Mouse (Mus musculus): ENCODE data around the gene Hist1h2af. TPM values are rescaled to one million over a fixed set of nuclear protein-coding genes. Genes with fewer than 3 reads are reported as not detected.

Gene Hist1h2af
- polyA plus RNA-seq (2015; fragmentation: Nextera tagmentation; extraction: Ambion mirVana), result 40.9 and 45.6 TPM in 2 replicates

DNA sequence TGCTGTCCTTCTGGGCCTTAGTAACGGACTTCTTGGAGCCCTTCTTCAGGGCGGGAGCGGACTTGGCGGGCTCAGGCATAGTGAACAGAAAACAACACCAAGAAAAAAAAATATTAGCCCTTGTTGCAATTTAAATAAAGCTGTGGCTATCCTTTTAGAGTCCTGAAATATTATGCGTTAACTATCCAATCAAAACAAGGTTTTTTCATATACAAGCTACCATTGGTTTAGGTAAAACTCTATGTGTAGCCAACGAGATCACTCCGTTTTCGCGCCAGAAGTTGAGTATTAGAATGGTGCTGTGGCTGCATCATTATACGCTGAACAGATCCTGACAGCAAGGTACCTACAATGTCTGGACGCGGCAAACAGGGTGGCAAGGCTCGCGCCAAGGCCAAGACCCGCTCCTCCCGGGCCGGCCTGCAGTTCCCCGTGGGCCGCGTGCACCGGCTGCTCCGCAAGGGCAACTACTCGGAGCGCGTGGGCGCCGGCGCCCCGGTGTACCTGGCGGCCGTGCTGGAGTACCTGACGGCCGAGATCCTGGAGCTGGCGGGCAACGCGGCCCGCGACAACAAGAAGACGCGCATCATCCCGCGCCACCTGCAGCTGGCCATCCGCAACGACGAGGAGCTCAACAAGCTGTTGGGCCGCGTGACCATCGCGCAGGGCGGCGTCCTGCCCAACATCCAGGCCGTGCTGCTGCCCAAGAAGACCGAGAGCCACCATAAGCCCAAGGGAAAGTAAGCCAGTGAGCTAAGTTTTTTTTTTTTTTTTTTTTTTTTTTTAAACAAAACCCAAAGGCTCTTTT, at the start of gene Hist1h2af:
Gene Hist1h2af (plus strand): TSS at position 347 of the 808 bp plus-strand sequence.

DNA sequence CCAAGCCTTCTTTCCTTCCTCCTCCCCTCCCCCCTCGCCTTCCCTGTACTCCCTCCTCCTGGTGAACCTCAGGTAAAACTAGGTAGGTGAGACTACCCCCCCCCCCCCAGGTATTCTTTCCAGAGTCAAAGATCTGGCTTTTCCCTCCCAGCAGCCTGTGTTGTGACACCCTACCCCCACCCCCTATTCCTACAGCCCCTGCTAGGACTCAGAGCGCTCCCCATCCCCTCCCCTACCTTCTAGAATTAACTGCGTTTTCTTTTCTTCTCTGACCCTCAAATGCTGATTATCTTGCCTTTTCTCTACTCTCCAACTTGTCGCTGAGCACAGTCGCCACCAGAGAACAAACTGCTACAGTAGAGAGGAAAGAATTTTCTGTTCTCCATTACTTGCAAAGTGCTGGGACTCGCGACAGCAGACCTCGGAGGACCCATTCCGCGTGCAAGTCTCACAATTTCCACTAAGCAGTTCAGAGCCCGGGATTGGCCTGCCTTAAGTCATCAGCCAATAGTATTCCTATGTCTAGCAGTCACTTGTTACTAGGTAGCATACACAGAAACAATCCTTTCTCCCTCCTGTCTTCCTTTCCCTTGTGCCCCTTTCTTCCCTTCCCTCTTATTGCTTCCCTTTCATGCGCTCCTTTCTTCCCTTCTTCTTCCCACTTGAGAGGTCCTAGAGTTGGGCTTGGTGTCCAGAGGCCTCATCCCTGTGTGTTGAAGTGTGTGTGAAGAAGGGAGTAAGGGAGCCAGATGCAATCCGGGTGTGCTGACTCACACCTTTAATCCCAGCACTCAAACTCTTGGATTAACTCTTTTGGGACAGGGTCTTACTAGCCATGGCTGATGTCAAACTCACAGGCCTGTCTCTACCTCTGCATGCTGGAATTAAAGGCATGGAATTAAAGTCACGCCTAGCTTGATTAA, 45.0 kb upstream of the Hist1h2af start, which contains the start of gene Btn2a2:
Gene Btn2a2 (minus strand): TSS at position 458 of the 923 bp plus-strand sequence.

DNA sequence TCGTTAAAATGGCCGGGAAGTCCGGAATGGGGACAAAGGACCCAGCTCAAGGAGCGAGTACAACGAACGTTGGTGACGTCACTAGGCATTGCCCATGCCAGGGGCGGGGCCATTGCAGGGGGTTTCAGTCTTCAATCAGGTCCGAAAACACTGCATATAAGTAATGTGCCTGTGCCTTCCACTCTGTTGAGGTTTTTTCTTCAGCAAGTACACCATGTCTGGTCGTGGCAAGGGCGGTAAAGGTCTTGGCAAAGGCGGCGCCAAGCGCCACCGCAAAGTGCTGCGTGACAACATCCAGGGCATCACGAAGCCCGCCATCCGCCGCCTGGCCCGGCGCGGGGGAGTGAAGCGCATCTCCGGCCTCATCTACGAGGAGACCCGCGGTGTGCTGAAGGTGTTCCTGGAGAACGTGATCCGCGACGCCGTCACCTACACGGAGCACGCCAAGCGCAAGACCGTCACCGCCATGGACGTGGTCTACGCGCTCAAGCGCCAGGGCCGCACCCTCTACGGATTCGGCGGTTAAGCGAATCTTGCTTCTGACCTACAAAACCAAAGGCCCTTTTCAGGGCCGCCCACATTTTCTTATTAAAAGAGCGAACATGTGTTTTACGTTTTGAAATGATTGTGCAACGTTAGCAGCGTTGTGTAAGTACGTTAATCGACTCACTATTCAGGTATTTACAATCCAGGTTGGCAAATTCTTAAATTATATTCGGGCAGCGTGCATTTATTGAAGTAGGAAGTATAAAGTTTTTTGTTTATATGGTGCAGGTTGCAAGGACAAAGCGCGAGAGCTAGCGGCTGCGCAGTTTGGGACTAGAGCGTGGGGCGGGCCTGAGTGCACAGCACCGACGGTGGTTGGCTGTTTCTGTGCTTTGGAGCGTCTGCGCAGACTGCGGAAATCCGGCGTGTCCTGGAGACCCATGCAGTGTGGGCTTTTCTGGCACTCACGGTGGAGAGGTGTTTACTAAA, 2.5 kb upstream of the Hist1h2af start, which contains the start of gene Hist1h4h:
Gene Hist1h4h (plus strand): TSS at position 150 of the 975 bp plus-strand sequence.

DNA sequence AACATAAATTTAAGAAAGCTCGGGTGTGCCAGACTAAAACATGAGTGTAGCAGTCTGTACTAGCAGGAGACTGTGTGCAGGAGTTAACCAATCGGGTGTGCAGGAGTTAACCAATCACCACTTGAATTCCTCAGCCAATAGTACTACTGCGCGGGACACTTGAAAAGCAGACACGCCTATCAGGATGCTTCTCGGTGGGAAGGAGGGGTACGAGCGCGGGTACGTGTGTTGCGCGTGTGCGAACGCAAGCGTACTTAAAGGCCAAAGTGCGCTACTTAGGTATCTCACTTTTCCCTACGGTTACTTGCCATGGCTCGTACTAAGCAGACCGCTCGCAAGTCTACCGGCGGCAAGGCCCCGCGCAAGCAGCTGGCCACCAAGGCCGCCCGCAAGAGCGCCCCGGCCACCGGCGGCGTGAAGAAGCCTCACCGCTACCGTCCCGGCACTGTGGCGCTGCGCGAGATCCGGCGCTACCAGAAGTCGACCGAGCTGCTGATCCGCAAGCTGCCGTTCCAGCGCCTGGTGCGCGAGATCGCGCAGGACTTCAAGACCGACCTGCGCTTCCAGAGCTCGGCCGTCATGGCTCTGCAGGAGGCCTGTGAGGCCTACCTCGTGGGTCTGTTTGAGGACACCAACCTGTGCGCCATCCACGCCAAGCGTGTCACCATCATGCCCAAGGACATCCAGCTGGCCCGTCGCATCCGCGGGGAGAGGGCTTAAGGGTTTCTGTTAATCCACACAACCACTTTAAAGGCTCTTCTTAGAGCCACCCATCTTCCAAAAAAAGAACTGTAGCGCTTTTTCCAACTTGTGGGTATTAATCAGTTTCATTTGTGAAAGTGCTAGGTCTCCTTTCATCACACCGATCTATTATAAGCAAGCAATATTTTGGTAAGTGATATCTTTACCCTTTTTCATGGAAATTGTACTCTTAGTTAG, 1.7 kb downstream of the Hist1h2af start, which contains the start of gene Hist1h3g:
Gene Hist1h3g (plus strand): TSS at position 286 of the 939 bp plus-strand sequence.

DNA sequence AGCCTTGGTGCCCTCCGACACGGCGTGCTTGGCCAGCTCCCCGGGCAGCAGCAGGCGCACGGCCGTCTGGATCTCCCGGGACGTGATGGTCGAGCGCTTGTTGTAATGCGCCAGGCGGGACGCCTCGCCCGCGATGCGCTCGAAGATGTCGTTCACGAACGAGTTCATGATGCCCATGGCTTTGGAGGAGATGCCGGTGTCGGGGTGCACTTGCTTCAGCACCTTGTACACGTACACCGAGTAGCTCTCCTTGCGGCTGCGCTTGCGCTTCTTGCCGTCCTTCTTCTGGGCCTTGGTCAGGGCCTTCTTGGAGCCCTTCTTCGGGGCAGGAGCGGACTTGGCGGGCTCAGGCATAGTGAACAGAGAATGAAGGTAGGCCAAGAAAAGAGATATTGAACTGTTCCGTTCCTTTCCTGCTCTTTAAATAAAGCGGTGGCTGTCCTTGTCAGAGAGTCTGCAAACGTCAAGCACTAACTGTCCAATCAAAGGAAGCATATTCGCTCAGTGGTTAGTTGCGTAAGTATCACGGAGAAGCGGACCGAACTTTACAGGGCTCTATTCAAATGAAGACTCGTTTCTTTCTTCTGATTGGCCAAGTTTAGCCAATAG, 9.4 kb downstream of the Hist1h2af start, which contains the start of gene Hist1h2bh:
Gene Hist1h2bh (minus strand): TSS at position 394 of the 609 bp plus-strand sequence.

DNA sequence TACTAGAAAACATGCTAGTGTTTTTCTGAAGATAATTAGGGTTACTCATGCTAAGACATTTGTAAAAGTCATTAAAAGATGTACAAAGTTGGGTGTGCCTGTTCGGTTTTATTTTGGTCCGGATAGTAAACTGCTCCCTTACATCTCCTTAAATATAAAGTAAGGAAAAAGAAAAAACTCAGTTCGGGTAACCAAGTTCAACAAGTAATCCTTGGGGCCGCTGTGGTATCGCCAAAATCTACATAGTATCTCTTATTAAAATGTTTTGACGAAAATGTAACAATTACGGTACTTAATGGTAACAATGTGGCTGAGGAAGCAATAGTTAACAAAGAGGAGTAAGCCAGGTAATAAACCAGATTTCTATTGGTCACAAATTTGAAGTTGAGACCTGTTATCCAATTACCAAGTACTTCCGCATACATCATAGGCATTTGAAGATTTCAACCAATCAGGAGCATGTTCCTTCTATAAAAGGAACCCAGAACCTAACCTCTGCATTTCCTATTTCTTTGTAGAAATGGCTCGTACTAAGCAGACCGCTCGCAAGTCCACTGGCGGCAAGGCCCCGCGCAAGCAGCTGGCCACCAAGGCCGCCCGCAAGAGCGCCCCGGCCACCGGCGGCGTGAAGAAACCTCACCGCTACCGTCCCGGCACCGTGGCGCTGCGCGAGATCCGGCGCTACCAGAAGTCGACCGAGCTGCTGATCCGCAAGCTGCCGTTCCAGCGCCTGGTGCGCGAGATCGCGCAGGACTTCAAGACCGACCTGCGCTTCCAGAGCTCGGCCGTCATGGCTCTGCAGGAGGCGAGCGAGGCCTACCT, 10.5 kb downstream of the Hist1h2af start, which contains the start of gene Hist1h3f:
Gene Hist1h3f (plus strand): TSS at position 88 of the 822 bp plus-strand sequence.

DNA sequence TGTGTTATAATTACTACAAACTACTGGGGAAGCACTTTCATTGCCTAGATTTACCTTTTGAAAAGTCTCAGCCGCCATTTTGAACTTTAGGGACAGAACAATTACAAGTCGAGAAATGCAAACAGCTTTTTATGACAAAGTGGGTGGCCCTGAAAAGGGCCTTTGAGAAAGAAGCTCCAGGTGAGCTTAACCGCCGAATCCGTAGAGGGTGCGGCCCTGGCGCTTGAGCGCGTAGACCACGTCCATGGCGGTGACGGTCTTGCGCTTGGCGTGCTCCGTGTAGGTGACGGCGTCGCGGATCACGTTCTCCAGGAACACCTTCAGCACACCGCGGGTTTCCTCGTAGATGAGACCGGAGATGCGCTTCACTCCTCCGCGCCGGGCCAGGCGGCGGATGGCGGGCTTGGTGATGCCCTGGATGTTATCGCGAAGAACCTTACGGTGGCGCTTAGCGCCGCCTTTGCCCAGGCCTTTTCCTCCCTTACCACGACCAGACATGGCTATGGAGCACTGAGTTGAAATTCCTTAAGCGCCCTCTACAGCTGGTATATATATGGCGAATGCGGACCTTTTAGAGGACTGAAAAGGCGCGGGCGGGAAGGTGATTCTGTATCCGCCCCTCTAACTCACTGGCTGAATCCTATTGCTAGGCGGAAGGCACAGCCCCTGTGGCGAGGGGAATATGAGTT, 17.6 kb downstream of the Hist1h2af start, which contains the start of gene Hist1h4f:
Gene Hist1h4f (minus strand): TSS at position 503 of the 689 bp plus-strand sequence.

DNA sequence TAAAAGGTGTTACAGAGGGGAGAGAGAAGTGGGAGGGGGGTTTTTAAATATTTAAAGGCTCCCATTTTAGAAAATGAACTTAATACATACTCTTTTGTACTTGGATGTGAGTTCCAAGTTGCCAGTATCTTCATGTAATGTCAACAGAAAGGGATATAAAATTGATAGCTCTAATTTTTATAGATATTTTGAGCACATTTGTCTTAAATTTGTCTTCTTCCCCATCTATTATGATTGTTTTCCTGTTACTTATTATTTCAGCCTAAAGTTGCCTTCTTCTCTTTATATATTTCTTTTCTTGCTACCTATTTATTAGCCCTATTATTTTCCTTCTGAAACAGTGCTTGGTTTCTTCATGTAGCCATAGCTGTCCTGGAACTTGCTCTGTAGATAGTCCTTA, 19.3 kb downstream of the Hist1h2af start, which contains the start of gene Hist1h1d:
Gene Hist1h1d (plus strand): TSS at position 301 of the 400 bp plus-strand sequence.

DNA sequence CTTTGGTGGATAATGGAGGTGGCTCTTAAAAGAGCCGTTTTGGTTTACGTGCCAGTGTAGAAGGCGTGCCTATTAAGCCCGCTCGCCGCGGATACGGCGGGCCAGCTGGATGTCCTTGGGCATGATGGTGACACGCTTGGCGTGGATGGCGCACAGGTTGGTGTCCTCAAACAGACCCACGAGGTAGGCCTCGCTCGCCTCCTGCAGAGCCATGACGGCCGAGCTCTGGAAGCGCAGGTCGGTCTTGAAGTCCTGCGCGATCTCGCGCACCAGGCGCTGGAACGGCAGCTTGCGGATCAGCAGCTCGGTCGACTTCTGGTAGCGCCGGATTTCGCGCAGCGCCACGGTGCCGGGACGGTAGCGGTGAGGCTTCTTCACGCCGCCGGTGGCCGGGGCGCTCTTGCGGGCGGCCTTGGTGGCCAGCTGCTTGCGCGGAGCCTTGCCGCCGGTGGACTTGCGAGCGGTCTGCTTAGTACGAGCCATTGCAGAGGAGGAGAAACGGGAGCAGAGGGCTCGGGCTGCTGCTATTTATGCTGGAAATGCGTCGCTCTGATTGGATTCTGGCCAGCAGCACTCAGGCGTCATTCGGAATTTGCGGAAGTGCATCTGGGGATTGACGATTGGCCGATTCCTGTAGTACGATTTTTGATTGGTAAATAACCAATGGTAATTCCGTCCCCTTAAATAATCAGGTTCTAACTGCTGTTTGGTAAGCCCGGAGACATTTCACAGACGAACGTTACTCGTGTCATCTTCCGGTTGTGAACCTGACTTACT, 28.4 kb downstream of the Hist1h2af start, which contains the start of gene Hist1h3e:
Gene Hist1h3e (minus strand): TSS at position 487 of the 777 bp plus-strand sequence.

DNA sequence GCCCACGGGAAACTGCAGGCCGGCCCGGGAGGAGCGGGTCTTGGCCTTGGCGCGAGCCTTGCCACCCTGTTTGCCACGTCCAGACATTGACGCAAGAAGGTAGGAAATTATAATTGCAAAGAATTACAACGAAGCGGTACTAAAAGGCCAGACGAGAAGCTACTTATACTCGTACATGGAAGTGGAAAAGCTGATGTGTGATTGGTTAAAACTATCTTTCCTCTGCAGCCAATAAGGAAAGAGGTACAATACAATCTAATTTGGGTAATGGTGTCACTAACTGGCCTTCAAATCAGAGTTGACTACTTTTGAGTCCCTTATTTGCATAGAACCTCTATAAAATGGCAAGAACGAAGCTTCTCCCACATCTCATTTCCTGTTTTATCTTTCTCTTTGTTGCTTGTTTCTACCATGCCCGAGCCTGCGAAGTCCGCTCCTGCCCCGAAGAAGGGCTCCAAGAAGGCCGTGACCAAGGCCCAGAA, 37.4 kb downstream of the Hist1h2af start, which contains the start of the genes Hist1h2ae and Hist1h2bg:
Gene Hist1h2ae (minus strand): TSS at position 199 of the 482 bp plus-strand sequence.
Gene Hist1h2bg (plus strand): TSS at position 375 of the 482 bp plus-strand sequence.

DNA sequence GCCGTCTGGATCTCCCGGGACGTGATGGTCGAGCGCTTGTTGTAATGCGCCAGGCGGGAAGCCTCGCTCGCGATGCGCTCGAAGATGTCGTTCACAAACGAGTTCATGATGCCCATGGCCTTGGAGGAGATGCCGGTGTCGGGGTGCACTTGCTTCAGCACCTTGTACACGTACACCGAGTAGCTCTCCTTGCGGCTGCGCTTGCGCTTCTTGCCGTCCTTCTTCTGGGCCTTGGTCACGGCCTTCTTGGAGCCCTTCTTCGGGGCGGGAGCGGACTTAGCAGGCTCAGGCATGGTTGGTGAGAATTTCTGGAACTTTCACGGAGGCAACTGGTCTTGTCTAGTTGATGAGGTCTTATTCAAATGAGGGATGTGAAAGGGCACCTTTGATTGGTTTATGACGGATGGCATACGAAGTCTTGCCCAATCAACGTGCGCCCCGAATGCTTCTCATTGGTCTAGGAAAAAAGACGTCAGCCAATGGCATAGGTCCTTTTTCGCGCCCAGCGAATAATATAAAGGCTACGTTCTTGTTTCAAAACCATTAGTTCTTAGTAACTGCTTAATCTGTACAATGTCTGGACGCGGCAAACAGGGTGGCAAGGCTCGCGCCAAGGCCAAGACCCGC, 40.3 kb downstream of the Hist1h2af start, which contains the start of the genes Hist1h2bf and Hist1h2ad:
Gene Hist1h2bf (minus strand): TSS at position 299 of the 627 bp plus-strand sequence.
Gene Hist1h2ad (plus strand): TSS at position 484 of the 627 bp plus-strand sequence.

DNA sequence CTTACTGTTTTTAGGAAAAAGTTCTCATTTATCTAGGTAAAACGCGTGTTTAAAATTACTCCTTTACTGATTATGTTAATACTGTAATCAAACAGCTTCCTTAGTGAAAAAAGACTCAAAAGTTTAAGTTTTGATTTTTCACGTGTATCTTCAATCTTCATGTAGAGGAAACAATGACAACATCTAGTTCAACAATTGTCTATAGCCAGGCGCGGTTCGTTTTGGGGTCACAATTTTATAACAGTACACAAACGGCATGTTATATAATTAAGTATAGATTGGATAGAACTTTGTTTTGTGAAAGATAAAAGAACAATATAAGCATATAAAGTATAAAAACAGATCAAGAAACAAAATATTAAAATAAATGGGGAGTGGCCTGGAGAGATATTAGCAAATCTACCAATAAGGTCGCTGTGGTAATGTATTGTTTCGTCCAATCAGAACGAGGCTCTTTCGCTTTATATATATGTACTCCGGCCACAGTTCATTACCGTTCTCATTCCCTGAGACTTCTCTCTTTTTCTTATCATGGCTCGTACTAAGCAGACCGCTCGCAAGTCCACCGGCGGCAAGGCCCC, 41.7 kb downstream of the Hist1h2af start, which contains the start of gene Hist1h3d:
Gene Hist1h3d (plus strand): TSS at position 493 of the 581 bp plus-strand sequence.

DNA sequence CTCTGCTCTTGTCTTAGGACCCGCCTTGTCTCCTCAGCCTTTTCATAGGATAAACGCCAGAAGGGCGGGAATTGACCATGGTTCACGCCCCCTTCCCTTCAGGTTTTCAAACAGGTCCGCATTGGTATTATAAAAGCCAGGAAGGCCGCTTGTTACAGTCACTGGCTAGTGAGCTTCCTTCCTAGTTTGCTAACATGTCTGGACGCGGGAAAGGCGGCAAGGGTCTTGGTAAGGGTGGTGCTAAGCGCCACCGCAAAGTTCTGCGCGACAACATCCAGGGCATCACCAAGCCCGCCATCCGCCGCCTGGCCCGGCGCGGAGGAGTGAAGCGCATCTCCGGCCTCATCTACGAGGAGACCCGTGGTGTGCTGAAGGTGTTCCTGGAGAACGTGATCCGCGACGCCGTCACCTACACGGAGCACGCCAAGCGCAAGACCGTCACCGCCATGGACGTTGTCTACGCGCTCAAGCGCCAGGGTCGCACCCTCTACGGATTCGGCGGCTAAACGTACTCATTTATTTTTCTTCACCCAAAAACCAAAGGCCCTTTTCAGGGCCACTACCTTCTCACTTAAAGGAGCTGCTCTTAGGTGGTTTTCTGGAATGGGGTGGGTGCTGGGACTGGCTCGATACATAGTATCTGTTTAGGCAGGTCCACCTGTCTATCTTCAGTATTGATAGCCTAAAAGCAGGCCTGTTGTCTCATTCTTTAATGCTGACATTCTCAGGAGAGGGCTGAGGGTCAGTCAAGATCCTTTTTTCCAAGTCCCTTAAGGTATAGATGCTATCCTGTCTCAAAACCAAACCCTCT, 47.9 kb downstream of the Hist1h2af start, which contains the start of gene Hist1h4d:
Gene Hist1h4d (plus strand): TSS at position 191 of the 811 bp plus-strand sequence.

